Mouse (Mus musculus): ENCODE data around the gene Wdr27.

DNA sequence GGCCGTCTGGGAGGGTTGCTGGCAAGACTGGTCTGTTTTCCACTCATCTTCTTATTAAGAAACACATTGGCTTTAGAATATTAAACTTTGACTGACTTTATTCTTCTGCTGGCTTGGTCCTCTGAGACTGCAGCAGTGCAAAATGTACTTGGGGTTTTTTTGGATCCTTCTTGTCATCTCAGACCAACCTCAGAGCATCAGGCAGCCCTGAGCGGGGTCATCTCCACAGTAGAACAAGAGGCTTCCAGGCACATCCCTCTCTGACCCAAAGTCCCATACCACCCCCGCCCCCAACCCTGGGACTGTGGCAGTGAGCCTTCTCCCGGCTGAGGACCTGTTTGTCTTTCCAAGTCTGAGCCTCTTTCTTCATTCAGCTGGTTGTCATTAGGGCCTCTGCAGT, 171.6 kb downstream of the Wdr27 start:
- TF ChIP-seq CTCF (IDR thresholded peaks at IDR 0.05; ENCODE audit: low read depth, low read length) (no peak), POLR2A (IDR thresholded peaks at IDR 0.05; ENCODE audit: borderline replicate concordance, low read depth, low read length) (no peak)
